Mouse (Mus musculus): ENCODE results near the gene Ntm. TPM values are rescaled to one million over a fixed set of nuclear protein-coding genes. Genes with fewer than 3 reads are reported as not detected.

Ntm gene
- total and polyA plus RNA-seq, 2 experiments from 2014 or later: 162 to 235 TPM

GRCm38 (mm10) chr9:29516688-29517087 is 446.3 kb downstream of the Ntm start:
- Histone ChIP-seq H3K36me3 (ENCODE audit: insufficient read depth) (no peaks in the 10 kb centered on the region), H3K4me3 (ENCODE audit: low read depth, low read length) (no peak overlapping the region), H3K27ac (ENCODE audit: low read depth, low read length) (no peak overlapping the region), H3K4me1 (ENCODE audit: insufficient read depth) (no peaks in the 10 kb centered on the region), H3K9me3 (ENCODE audit: low read length) (no peaks in the 10 kb centered on the region), H3K9ac (no peak overlapping the region), H3K27me3 (ENCODE audit: insufficient read depth, low read length) (no peaks in the 10 kb centered on the region), H3K4me2 (ENCODE audit: low read depth) (no peak overlapping the region)
- 54% methylated on average over 2 of the region's 2 CpGs for WGBS
- no peak for ATAC-seq
- no peak for TF ChIP-seq CTCF (IDR thresholded peaks at IDR 0.05; ENCODE audit: low read depth)
- no peak for DNase-seq

GRCm38 (mm10) chr9:29514588-29515356 is 448.2 kb downstream of the Ntm start:
- H3K36me3 ChIP-seq (ENCODE audit: insufficient read depth): no peaks in the 10 kb centered on the region
- no peak overlapping the region for H3K27ac ChIP-seq (ENCODE audit: low read depth, low read length)
- ATAC-seq: peak; percentile 79
- WGBS: 25% methylated on average over 17 of the region's 17 CpGs
- H3K4me2 ChIP-seq (ENCODE audit: low read depth): no peak overlapping the region
- H3K4me1 ChIP-seq (ENCODE audit: insufficient read depth): no peaks in the 10 kb centered on the region
- no peaks in the 10 kb centered on the region for H3K27me3 ChIP-seq (ENCODE audit: insufficient read depth, low read length)
- no peak overlapping the region for H3K4me3 ChIP-seq (ENCODE audit: low read depth, low read length)
- H3K9ac ChIP-seq: no peak overlapping the region
- no peaks in the 10 kb centered on the region for H3K9me3 ChIP-seq (ENCODE audit: low read length)
- peak; percentile 26 for DNase-seq
- TF ChIP-seq CTCF (IDR thresholded peaks at IDR 0.05; ENCODE audit: low read depth): no peak

GRCm38 (mm10) chr9:29496002-29496401 is 466.9 kb downstream of the Ntm start:
- no peaks in the 10 kb centered on the region for H3K9me3 ChIP-seq (ENCODE audit: low read length)
- H3K4me2 ChIP-seq (ENCODE audit: low read depth): no peak overlapping the region
- H3K27ac ChIP-seq (ENCODE audit: low read depth, low read length): no peak overlapping the region
- no peak overlapping the region for H3K4me3 ChIP-seq (ENCODE audit: low read depth, low read length)
- TF ChIP-seq CTCF (IDR thresholded peaks at IDR 0.05; ENCODE audit: low read depth): no peak
- DNase-seq: no peak
- 28% methylated on average over 2 of the region's 2 CpGs for whole genome bisulfite sequencing
- H3K27me3 ChIP-seq (ENCODE audit: insufficient read depth, low read length): no peaks in the 10 kb centered on the region
- no peak overlapping the region for H3K9ac ChIP-seq
- ATAC-seq: no peak
- no peaks in the 10 kb centered on the region for H3K36me3 ChIP-seq (ENCODE audit: insufficient read depth)
- no peaks in the 10 kb centered on the region for H3K4me1 ChIP-seq (ENCODE audit: insufficient read depth)

GRCm38 (mm10) chr9:29482272-29482671 is 480.7 kb downstream of the Ntm start:
- Histone ChIP-seq H3K36me3 (ENCODE audit: insufficient read depth) (no peaks in the 10 kb centered on the region), H3K27me3 (ENCODE audit: insufficient read depth, low read length) (no peaks in the 10 kb centered on the region; the same call in 1 of the 2 replicates), H3K4me1 (ENCODE audit: insufficient read depth) (0 out of 2 replicates have a peak, but pooled peaks cover 1% of the 10 kb centered on the region), H3K9me3 (ENCODE audit: low read length) (no peaks in the 10 kb centered on the region), H3K4me2 (ENCODE audit: low read depth) (no peak overlapping the region), H3K4me3 (ENCODE audit: low read depth, low read length) (no peak overlapping the region), H3K9ac (no peak overlapping the region), H3K27ac (ENCODE audit: low read depth, low read length) (no peak overlapping the region)
- ATAC-seq (no peak), DNase-seq (no peak)
- WGBS: 86% methylated on average over 2 of the region's 2 CpGs
- TF ChIP-seq CTCF (IDR thresholded peaks at IDR 0.05; ENCODE audit: low read depth): no peak

- no peaks in the 10 kb centered on the region for H3K36me3 ChIP-seq (ENCODE audit: insufficient read depth)
- no peak overlapping the region for H3K4me3 ChIP-seq (ENCODE audit: low read depth, low read length)
- 0 out of 2 replicates have a peak, but pooled peaks cover 3% of the 10 kb centered on the region for H3K4me1 ChIP-seq (ENCODE audit: insufficient read depth)
- WGBS: 44% methylated on average over 10 of the region's 10 CpGs
- H3K27ac ChIP-seq (ENCODE audit: low read depth, low read length): no peak overlapping the region
- no peaks in the 10 kb centered on the region for H3K9me3 ChIP-seq (ENCODE audit: low read length)
- no peak for TF ChIP-seq CTCF (IDR thresholded peaks at IDR 0.05; ENCODE audit: low read depth)
- no peaks in the 10 kb centered on the region; the same call in 1 of the 2 replicates for H3K27me3 ChIP-seq (ENCODE audit: insufficient read depth, low read length)
- no peak for DNase-seq
- H3K9ac ChIP-seq: no peak overlapping the region
- ATAC-seq: no peak
- H3K4me2 ChIP-seq (ENCODE audit: low read depth): no peak overlapping the region
These were observed 483.9 kb downstream of the Ntm start for GRCm38 (mm10) chr9:29479051-29479450.

GRCm38 (mm10) chr9:29477219-29477618 is 485.7 kb downstream of the Ntm start:
- DNase-seq: no peak
- no peak for ATAC-seq
- no peak overlapping the region for H3K4me3 ChIP-seq (ENCODE audit: low read depth, low read length)
- WGBS: 38% methylated on average over 6 of the region's 6 CpGs
- no peak overlapping the region for H3K27ac ChIP-seq (ENCODE audit: low read depth, low read length)
- H3K4me1 ChIP-seq (ENCODE audit: insufficient read depth): 0 out of 2 replicates have a peak, but pooled peaks cover 3% of the 10 kb centered on the region
- H3K9ac ChIP-seq: no peak overlapping the region
- H3K9me3 ChIP-seq (ENCODE audit: low read length): no peaks in the 10 kb centered on the region
- no peak for TF ChIP-seq CTCF (IDR thresholded peaks at IDR 0.05; ENCODE audit: low read depth)
- no peaks in the 10 kb centered on the region; the same call in 1 of the 2 replicates for H3K27me3 ChIP-seq (ENCODE audit: insufficient read depth, low read length)
- H3K4me2 ChIP-seq (ENCODE audit: low read depth): no peak overlapping the region
- H3K36me3 ChIP-seq (ENCODE audit: insufficient read depth): no peaks in the 10 kb centered on the region

GRCm38 (mm10) chr9:29473418-29473817 is 489.5 kb downstream of the Ntm start:
- Histone ChIP-seq H3K27ac (ENCODE audit: low read depth, low read length) (no peak overlapping the region), H3K4me1 (ENCODE audit: insufficient read depth) (0 out of 2 replicates have a peak, but pooled peaks cover 3% of the 10 kb centered on the region), H3K4me3 (ENCODE audit: low read depth, low read length) (no peak overlapping the region), H3K4me2 (ENCODE audit: low read depth) (no peak overlapping the region), H3K9ac (no peak overlapping the region), H3K27me3 (ENCODE audit: insufficient read depth, low read length) (no peaks in the 10 kb centered on the region), H3K9me3 (ENCODE audit: low read length) (no peaks in the 10 kb centered on the region), H3K36me3 (ENCODE audit: insufficient read depth) (no peaks in the 10 kb centered on the region)
- no peak for TF ChIP-seq CTCF (IDR thresholded peaks at IDR 0.05; ENCODE audit: low read depth)
- DNase-seq: no peak
- ATAC-seq: no peak
